Mouse (Mus musculus) frontal cortex, postnatal 10 days (tissue): ENCODE measurements around the gene P2ry12.
A peak's percentile ranks its signal among the peaks of the same experiment; 100 is the strongest.

Experiments
- DNase-seq, 2 experiments: peaks; one replicate each; pipeline ENCODE4 v3.0.0; 2022; ENCODE audit warnings: low spot score in 2 of 2, mixed read lengths in 1 of 2

The P2ry12 gene

DNA sequence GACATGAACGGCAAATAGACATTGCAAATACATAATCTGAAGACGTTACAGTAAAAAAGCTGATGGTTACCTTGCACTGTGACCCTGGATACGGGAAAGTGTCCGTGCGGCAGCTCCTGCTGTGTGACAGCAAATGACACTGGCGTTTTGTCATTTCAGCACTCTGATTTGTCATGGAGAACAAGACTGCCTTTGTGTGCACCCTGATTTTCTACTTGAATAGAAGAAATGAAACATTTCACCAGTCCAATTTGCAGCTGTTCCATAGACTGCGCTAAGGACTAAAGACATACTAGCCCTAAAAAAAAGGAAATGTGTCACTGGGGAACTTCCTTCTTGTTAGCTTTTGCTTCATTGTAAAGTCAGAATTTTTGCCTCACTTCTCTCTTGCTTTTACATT, at the start of gene P2ry12:
TSS of gene P2ry12 (minus strand) at position 168 of the 400 bp plus-strand sequence.
- DNase-seq: no peak

DNA sequence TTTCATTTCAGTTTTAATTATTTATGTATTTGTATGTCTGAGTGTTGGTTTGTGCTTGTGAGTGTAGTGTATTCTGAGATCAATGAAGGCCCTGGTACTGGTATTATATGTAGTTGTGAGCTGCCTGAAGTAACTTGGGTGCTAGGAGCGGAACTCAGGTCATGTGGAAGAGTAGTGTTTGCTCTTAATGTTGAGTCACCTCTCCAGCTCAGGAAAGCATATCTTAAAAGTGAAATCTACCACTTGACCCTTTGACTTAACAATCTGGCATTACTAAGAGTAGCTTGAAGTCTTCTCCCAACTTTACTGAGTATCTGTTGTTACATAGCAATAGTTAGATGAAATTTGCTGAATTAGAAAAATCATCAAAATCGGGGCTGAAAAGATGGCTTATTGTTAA, 42.8 kb upstream of the P2ry12 start:
- DNase-seq: no peak

DNA sequence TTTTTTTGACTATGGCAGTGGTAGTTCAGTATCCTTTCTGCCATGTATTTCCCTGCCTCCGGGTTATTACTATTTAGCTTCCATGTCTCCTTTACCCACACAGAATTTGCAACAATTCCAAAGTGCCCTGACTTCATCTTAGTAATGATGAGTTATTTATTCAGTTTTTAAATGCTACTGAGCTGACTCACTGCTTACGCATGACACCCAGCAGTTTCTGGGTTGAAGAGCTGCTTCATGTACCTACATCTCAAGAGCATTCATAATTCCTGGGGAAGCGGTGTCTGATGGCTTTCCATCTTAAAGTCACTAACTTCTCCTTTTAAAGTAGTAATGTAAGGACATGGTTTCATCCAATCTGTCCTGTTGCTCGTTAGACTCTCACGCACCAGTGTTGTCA, 42.3 kb upstream of the P2ry12 start:
- no peak for DNase-seq

DNA sequence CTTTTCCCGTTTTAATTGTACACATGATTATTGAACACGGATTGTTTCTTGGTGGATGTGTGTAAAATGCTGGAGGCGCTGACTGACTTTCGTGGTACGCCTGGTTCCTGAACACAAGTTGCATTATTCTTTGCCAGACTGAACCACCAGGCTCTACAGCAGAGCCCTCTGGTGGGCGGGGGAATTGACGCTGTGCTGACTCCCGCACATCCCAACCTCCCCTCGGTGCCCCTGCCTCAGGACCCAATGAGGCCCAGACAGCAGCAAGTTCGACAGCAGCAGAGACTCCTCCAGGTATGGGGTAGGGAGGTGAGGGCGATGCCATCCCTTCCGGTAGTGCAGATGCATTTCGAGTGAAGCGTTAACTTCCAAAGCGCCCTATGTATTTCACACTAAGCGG, 35.0 kb upstream of the P2ry12 start:
- no peak for DNase-seq

DNA sequence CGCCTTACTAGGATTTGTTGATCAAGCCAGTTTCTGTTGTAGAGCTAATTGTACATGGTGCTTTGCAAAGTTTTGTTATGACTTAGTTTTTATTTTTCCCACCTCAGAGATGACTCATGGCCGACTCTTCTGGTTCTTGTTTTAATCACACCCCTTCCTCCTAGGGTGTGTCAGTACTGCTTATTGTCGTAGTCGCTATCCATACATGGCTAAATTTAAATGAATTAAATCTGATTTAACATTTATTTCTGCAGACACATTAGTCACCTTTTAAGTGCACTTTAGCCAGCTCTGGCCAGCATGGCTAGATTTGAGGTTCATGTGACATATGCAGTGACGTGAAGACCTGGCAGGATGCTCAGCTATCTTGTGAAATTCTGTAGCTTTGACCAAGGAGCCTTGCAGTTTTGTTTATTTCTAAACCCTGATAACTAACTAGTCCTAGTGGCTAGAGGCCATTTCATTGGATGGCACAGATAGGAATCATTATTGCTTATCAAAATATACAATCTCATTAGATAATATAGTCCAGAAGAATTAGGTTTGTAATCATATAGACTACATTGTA, 34.0 kb upstream of the P2ry12 start:
- no peak for DNase-seq

DNA sequence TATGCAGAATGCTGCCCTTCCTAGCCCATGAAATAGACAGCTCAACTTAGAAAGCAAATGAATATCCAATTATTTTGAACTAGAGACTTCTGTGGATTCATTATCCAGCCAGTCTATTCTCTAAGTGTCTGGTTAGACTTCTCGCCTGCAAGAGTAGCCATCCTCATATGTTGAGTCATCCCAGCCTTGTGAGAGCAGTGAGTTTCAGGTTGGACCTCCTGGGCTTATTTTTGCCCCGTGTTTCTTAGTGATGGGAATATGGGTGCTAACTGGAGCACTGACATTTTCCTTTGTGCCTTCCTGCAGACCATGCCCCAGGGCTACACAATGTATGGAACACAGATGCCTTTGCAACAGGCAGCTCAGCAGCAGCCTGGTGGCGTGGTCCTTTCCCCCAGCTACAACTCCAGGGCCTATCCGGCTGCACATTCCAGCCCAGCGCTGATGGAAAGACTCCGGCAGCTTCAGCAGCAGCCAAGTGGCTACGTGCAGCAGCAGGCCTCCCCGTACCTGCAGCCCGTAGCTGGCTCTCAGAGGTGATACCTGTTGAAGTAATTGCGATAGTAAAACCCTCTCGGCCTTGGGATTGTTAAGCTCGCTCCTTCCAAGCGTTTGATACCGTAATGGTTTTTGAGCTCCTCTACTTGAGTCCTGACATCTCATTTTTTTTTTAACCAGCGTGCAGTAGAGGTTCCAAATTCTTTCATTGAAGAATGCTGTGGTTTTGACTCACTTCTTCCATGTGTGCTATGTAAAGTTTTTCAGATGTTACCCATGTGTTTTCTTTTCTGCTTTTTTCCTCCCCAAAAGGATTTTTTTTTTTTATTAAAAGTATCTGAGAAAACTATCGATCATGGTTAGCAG, 33.3 kb upstream of the P2ry12 start:
- DNase-seq: no peak

DNA sequence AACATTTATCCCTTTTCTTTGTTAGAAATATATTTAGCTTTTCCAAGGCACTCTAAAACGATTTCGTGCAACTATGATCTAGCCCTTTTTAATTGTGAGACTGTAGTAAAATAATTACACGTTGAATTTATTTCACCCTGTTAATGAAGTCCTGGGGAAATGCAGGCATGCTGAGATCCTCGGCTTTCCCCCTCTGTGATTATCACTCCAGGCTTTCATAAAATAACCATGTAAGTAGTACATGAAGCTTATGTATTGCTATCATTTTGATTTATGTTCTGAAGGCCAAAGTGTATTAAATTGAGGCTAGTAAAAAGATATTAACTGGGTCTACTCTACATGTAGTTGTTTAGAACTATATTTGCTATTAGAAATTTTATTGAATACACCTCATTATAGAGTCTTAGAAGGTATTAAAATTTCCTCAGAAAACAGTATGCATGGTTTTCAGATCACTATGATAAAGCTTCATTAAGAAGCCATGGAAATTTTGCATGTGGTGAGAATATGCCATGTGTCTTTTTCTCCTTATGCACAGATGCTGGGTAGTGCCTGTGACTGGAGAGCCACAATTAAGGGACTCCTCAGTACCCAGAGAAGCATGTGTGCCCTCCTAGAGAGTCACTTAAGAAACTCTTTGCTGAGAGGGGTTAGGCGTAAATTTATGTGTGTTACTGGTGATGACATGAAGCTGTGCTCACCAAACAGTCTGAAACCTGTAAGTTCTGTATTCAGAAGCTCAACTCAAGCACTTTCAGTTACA, 30.9 kb upstream of the P2ry12 start:
- no peak for DNase-seq

DNA sequence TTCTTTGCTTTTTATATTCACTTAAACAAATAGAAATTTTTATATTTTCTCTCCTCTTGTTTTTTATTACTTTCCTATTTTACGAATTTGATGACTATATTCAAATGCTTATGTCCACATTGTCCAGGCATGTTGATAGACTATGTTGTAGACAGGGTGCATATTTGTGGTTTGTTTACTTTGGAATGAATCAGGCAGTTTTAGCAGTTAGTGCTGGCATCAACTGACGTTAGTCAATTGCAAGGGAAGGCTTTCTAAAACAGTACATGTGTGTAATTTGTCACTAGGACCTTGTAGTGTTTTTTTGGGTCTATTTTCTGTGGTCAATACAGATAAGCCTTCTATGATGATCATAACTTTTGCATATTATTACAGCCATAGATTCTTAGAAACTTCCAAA, 27.9 kb upstream of the P2ry12 start:
- no peak for DNase-seq

DNA sequence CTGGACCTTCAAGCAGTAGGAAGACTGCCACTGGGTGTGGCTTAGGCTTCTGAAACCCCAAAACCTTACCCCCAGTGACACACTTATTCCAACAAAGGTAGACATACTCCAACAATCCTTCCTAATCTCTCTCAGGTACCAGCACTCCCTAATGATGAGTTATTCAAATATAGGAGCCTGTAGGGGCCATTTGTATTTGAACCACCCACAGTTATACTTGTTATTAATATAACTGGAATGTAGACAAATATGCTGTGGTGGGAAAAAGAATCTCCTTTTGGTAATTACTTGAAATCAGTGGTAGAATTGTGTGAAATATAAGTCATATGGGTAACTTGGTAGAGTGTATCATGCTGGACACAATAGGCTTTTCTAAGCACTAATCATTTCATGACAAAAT, 15.9 kb upstream of the P2ry12 start:
- no peak for DNase-seq

DNA sequence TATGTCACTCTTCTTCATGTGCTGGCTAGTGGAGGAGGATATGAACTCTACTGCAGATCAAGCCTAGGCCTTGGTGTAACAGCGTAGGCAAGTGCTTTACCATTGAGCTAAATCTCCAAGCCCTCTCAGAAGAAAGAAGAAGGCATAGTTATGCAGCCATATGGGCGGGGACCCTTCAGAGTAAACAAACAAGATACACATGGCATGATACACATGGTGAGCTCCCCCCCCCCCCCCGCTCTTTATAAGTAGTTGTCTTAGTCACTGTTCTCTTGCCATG, 15.5 kb upstream of the P2ry12 start:
- DNase-seq: no peak

DNA sequence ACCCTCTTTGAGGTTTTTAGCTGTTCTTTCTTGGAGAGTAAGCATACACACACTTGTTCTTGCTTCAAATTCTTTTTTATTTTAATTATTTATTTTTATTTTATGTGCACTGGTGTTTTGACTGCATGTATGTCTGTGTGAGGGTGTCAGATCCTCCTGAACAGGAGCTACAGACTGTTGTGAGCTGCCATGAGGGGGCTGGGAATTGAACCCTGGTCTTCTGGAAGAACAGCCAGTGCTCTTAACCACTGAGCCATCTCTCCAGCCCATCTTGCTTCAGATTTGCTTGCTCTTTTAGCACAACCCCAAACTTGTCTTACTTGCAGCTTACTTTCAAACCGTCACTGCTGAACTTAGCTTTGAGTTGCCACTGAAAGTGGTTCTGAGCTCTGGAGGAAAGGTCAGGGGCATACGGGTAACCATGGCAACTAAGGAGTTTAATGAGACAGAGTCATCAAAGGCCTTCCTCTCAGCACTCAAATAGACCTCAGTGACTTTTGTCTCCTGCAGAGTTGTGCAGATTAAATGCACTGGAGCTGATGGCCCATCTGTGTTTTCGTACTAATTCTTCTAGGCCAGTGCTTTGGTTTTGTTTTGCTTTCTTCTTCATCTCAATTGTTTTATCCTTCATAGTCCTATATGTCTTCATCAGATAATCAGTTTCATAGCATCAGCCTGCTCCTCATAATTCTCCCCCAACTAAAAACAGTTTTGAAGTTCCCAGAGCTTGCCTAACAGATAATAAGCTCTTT, 15.0 kb upstream of the P2ry12 start:
- no peak for DNase-seq

DNA sequence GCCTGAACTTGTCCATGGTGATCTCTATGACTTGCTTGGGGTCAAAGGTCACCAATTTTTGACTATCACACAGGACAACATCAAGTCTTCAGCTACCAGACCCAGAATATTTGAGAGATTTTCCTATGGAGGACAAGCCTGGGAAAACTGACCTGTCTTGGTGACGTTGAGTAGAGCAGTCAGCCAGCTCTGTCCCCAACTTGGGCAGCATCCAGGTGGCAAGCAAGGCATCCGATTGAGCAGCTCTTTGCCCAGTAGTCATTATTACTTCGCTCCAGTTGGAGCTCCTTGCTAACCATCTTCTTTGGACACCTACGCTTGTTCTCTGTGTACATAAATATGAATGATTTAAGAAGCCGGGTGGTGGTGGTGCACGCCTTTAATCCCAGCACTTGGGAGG, 8.1 kb upstream of the P2ry12 start:
- DNase-seq: no peak

DNA sequence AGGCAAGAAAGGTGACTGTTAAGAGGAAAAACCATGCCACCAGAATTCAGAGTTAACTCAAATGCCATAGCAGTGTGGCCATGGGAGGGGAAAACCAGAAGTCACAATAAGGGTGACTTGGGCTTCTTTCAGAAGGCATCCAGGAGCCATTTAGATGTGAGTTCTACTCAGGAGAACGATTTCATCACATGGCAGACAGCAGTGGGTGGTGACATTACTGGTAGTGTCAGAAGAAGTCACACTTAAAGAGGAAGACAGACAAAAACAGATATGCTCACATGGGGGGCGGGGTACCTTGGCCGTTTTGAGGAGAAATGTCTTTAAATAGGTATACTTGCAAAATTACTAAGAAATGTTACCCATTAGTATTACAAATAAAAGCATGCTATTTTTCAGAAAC, 1.3 kb upstream of the P2ry12 start:
- no peak for DNase-seq

DNA sequence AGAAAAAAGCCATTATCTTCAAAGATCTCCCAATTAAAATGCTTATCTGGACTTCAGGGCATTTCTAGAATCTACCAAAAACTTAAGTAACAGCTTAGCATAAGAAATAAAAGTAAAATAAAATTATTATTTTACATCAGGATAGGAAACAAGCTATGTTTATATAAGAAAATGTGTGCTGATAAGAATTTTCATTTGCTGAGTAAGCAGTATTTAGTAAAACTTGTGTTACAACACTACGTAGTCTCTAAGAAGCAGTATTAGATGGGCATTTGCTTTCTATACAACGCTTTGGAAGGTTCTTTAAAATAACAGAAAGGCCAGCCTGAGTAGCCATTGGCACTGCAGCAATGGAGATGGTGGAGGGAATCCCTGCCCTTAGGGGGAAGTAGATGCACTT, 746 bp upstream of the P2ry12 start:
- DNase-seq: no peak

DNA sequence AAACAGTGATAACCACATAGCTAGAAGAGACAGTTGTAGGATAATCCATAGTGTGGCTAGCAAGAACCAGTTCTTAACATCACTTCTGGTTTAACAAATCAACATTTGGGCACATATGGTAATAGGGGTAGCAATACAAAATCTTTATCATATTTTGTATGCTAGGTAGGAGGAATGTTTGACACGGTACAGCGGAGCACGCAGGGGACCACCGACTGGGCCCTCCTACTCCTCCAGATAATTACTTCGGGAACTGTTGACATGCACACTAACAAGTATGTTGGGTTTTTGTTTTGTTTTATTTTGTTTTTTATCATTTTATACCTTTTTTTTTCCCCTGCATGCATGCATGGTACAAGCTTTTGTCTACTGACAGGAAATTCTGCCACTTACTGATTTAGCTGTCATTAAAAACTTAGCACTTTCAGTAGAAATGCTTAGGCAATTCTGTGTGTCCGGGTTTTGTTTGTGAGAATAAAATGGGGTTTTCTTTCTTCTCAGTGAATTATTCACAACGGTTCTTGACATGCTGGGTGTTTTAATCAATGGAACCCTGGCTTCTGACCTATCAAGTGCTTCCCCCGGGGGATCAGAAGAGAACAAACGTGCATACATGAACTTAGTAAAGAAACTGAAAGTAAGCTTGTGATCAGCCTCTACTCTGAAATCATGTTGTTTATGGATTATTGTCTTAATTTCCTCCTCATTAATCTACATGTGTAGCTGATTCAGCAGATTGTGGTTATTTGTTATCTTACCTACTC, 780 bp downstream of the P2ry12 start:
- no peak for DNase-seq

DNA sequence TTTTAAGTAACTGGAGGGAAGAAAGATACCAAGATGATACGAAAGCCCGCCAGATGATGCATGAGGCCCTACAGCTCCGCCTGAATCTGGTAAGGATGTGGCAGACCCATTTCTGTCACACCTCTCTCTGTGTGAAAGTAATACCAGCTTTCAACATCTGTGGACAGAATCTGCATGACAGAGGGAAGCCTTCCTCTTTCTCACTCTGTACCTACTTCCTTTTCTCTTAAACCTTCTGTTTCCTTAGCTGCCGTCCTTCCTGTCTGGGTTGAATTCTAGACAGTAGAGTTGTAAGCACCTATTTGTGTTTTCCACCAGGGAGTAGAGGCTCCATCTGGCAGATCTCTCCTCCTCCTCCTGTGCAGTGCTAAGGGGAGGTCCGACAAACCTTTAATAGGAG, 1.9 kb downstream of the P2ry12 start:
- no peak for DNase-seq

DNA sequence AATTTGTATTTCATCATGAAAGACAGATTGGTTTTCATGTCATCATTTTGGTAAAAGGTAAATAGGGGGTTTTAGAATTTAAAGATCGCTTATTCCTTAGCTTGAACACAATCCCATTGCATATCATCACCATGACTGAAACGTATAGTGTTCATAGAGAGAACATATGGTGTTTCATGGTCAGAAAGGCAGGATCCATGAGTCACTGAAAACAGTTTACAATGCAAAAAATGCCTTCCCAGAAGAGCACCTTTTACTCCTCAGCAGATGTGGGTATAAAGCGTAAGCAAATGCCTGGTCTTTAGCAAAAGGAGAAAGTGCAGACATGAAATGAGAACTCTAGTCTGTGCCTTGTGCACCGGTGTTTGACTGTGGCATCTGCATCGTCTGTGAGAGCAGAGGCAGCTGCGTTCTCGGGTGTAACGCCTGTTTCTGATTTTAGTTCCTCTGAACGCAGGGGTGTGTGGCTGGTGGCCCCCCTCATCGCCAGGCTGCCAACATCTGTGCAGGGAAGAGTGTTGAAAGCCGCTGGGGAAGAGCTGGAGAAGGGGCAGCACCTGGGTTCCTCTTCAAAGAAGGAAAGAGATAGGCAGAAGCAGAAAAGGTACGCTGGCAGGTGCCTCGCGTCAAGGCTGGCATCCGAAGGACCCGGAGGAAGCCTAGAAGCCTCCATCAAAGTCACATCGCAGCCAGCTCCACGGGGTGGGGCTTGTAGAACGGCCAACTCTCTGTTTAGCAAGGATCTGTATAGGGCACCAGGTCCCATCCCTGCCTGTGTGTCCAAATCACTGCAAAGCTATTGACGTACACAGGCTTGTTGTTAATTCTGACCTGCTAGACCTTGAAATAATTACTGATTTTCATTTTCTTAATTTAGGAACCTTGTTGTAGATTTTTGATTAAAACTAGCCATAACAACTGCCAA, 4.7 kb downstream of the P2ry12 start:
- DNase-seq: no peak

DNA sequence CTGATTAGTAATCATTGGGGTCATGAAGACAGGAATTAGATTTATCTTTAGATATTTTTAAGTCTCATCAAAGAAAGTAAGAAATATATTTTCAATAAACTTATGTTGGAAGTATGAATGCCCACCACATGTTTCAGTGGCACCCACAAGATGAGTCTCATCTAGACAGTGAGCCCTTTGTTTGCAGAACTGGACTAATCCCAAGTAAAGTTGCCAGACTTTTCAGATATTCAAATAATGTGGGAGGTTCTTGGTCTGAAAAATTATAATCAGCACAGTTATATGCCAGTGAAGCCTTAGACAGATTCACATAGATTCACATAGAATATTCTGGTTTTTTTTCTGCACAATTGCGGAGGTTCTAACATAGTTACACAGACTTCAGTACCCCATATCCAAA, 12.2 kb downstream of the P2ry12 start:
- DNase-seq: no peak

DNA sequence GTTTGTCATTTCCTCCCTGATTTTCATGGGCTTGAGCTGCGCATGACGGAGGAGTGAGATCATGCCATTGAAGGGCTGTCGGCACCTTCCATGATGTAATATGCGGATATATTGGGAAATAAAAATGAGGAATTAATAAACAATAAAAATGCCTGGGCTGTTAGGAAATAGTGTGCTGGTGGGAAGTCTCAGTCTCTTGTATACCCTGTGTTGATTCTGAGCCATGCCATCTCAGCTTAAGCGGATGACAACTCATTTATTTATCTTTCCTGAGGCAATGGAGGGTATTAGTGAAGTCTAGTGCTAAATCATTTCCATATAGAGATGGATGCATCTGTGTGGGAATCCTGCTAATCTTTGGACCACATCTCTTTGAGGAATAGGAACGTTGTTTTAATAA, 14.6 kb downstream of the P2ry12 start:
- DNase-seq: no peak

DNA sequence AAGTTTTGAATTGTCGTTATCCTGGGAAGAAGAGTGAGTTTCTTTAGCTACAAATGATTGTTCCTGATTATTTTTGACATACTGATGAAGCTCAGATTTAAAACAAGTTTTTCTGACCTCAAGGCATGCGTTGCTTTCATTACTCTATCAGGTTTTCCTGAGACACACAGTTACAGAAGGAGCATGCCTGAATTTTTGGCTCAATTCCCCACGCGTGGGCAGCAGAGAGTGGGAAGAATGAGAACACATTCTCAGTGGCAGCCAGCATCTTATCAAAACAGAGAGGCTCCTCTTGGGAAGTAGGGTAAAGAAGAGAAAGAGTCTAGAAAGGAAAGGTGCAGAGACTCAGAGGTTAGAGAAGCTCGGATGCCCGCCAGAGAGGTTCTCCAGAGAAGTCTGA, 19.3 kb downstream of the P2ry12 start:
- DNase-seq: peak; percentile 38 to 48

DNA sequence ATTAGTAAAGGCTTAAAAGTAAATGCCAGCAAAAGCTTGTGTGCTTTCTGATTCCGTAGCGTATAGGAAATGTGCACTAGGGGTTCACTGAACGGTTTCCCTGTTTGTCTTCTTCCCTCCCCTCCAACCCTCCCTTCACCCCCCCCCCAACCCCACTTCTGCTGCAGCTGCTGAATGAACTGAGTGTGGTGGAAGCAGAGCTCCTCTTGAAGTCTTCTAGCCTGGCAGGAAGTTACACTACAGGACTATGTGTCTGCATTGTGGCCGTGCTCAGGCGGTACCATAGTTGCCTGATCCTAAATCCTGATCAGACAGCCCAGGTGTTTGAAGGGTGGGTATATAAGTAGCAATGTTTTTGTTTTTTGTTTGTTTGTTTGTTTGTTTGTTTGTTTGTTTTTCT, 27.8 kb downstream of the P2ry12 start:
- DNase-seq: no peak
